8 mouse cellular contexts compared by ENCODE assay signal in the genomic region with DNA sequence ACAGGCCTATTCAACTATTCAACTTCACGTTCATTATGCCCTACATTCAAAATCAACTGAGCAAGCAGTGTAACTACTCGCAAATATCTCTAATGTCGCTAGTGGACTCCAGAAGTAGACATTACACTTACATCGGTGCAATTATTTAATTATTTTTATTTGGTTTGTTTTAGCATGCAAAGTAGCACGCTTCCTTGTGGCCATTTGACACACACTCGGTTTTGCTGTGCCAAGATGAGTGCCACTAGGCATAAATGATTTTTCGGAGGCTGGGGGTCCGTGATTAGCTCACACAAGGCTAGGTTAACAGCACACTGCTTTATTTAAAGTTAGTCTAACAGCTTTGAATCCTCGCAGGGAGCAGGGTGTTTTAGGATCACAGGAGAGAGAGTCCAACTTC. TPM values are rescaled to one million over a fixed set of nuclear protein-coding genes. Genes with fewer than 3 reads are reported as not detected.
DNase-seq lines count a peak whose midpoint lies in the region; ATAC-seq and TF ChIP-seq lines count a peak whose summit lies in the region.

No protein-coding gene starts in this region.

- peak overlapping the region; percentile 88 for H3K4me3 ChIP-seq in heart, embryonic 12.5 days
- peak overlapping the region; percentile 83 for H3K4me3 ChIP-seq in E14TG2a.4 (replicated peaks; ENCODE audit: low read length)
- H3K4me3 ChIP-seq in forebrain, embryonic 15.5 days = peak overlapping the region; percentile 75
- peak overlapping the region; percentile 73 for H3K4me3 ChIP-seq in liver, embryonic 16.5 days (ENCODE audit: low read depth, low read length)

- 0 out of 2 replicates have a peak, but pooled peaks cover 3% of the 10 kb centered on the region for H3K4me1 ChIP-seq in heart, embryonic 12.5 days (replicated peaks)
- peaks cover 5% of the 10 kb centered on the region for H3K4me1 ChIP-seq in E14TG2a.4 (replicated peaks; ENCODE audit: low read depth, low read length)
- H3K4me1 ChIP-seq in forebrain, embryonic 15.5 days = 0 out of 2 replicates have a peak, but pooled peaks cover 4% of the 10 kb centered on the region
- no peaks in the 10 kb centered on the region for H3K4me1 ChIP-seq in liver, embryonic 16.5 days (ENCODE audit: control insufficient read depth, low read depth, low read length)

- intact Hi-C loops in heart, postnatal 14 days (cut with DNase I) = no loop called here

- peak; percentile 33 for ATAC-seq in heart, embryonic 12.5 days (ENCODE audit: insufficient number of reproducible peaks, low FRiP score)
- ATAC-seq in forebrain, embryonic 15.5 days (replicated peaks) = no peak; the same call in 1 of the 2 replicates
- no peak for ATAC-seq in liver, embryonic 16.5 days (ENCODE audit: low read depth)

- 25% methylated on average over 9 of the region's 9 CpGs for WGBS in heart, embryonic 12.5 days
- 11% methylated on average over 9 of the region's 9 CpGs for WGBS in forebrain, embryonic 15.5 days
- 19% methylated on average over 9 of the region's 9 CpGs for WGBS in liver, embryonic 16.5 days (ENCODE audit: insufficient replicate concordance)

- H3K4me2 ChIP-seq in heart, embryonic 12.5 days = peak overlapping the region; percentile 72
- peak overlapping the region; percentile 74 for H3K4me2 ChIP-seq in forebrain, embryonic 15.5 days (replicated peaks)
- peak overlapping the region; percentile 65 for H3K4me2 ChIP-seq in liver, embryonic 16.5 days (ENCODE audit: low read depth, low read length)

- H3K9me3 ChIP-seq in heart, embryonic 12.5 days (replicated peaks) = no peaks in the 10 kb centered on the region
- 0 out of 2 replicates have a peak, but pooled peaks cover 4% of the 10 kb centered on the region for H3K9me3 ChIP-seq in E14TG2a.4 (ENCODE audit: low read length)
- H3K9me3 ChIP-seq in forebrain, embryonic 15.5 days = no peaks in the 10 kb centered on the region
- H3K9me3 ChIP-seq in liver, embryonic 16.5 days (replicated peaks; ENCODE audit: control insufficient read depth, low read length) = no peaks in the 10 kb centered on the region

- H3K36me3 ChIP-seq in heart, embryonic 12.5 days = peaks cover 7% of the 10 kb centered on the region; the same call in 1 of the 2 replicates
- no peaks in the 10 kb centered on the region for H3K36me3 ChIP-seq in E14TG2a.4 (ENCODE audit: insufficient read depth, low read length)
- no peaks in the 10 kb centered on the region for H3K36me3 ChIP-seq in forebrain, embryonic 15.5 days
- no peaks in the 10 kb centered on the region for H3K36me3 ChIP-seq in liver, embryonic 16.5 days (ENCODE audit: control insufficient read depth, insufficient read depth)

- H3K27me3 ChIP-seq in heart, embryonic 12.5 days (replicated peaks) = no peaks in the 10 kb centered on the region
- H3K27me3 ChIP-seq in E14TG2a.4 (ENCODE audit: insufficient read depth, low read length) = no peaks in the 10 kb centered on the region
- no peaks in the 10 kb centered on the region for H3K27me3 ChIP-seq in forebrain, embryonic 15.5 days
- H3K27me3 ChIP-seq in liver, embryonic 16.5 days (ENCODE audit: control insufficient read depth, insufficient read depth, low read depth, low read length) = no peaks in the 10 kb centered on the region

- no peak for TF ChIP-seq CTCF in E14TG2a.4 (conservative IDR thresholded peaks at IDR 0.05; ENCODE audit: low read length)

- peak overlapping the region; percentile 68; the same call in 1 of the 2 replicates for H3K27ac ChIP-seq in heart, embryonic 12.5 days (ENCODE audit: poor library complexity, severe bottlenecking)
- peak overlapping the region; percentile 78 for H3K27ac ChIP-seq in forebrain, embryonic 15.5 days (replicated peaks)
- H3K27ac ChIP-seq in liver, embryonic 16.5 days (ENCODE audit: low read length) = no peak overlapping the region; the same call in 1 of the 2 replicates

- DNase-seq in heart, postnatal 14 days = no peak
- DNase-seq in ovary, postnatal 36 days (ENCODE audit: low spot score) = no peak
- DNase-seq in left cerebral cortex, adult 18-20 months (ENCODE audit: low spot score in 2 of 2) = no peak
- DNase-seq in adrenal gland, postnatal 4 days (ENCODE audit: low spot score in 2 of 2) = no peak

- peak overlapping the region; percentile 83 for H3K9ac ChIP-seq in heart, embryonic 12.5 days
- peak overlapping the region; percentile 77 for H3K9ac ChIP-seq in forebrain, embryonic 15.5 days (replicated peaks)
- peak overlapping the region; percentile 56 for H3K9ac ChIP-seq in liver, embryonic 16.5 days (ENCODE audit: low read depth, low read length)

RNA-seq across cellular contexts. Expression of gene Akr1e1, which starts 0.4 kb away (rescaled TPM):
- 44.5 and 47.5 TPM in 2 replicates for polyA plus RNA-seq in heart, embryonic 12.5 days (2016; fragmentation: Nextera tagmentation; extraction: Ambion mirVana)
- total RNA-seq in heart, postnatal 14 days (2021) = 10 to 100 TPM; 14.2 to 15.8 TPM
- polyA plus RNA-seq in forebrain, embryonic 15.5 days (2015; fragmentation: Nextera tagmentation; extraction: Ambion mirVana) = 42.3 and 45.0 TPM in 2 replicates
- 17.8 and 20.0 TPM in 2 replicates for polyA plus RNA-seq in liver, embryonic 16.5 days (2015; fragmentation: Nextera tagmentation; extraction: Ambion mirVana)
- 10 to 100 TPM; 23.0 to 25.5 TPM for total RNA-seq in left cerebral cortex, adult 18-20 months (2021)
- 10 to 100 TPM; 30.9 to 31.9 TPM for total RNA-seq in adrenal gland, postnatal 4 days (2021)

RNA-seq across cellular contexts. Expression of gene Akr1c21, which starts 34.7 kb away (rescaled TPM):
- not detected in 2 replicates for polyA plus RNA-seq in heart, embryonic 12.5 days (2016; fragmentation: Nextera tagmentation; extraction: Ambion mirVana)
- total RNA-seq in heart, postnatal 14 days (2021) = not detected
- not detected in 2 replicates for polyA plus RNA-seq in forebrain, embryonic 15.5 days (2015; fragmentation: Nextera tagmentation; extraction: Ambion mirVana)
- polyA plus RNA-seq in liver, embryonic 16.5 days (2015; fragmentation: Nextera tagmentation; extraction: Ambion mirVana) = 0.09 TPM in 1 of 2 replicates, not detected in the other
- total RNA-seq in left cerebral cortex, adult 18-20 months (2021) = not detected
- under 1 TPM in 1 of 2 experiments, not detected in 1; 0.62 TPM for total RNA-seq in adrenal gland, postnatal 4 days (2021)
